Mouse (Mus musculus) G1E (cell line): ENCODE measurements around the gene Cyth4. TPM values are rescaled to one million over a fixed set of nuclear protein-coding genes. Genes with fewer than 3 reads are reported as not detected.

Experiments used
- ATAC-seq: 2 replicates; pipeline ENCODE4 v1.8.0; 2016; ENCODE audit warnings: mild to moderate bottlenecking; ENCODE audit not compliant: insufficient number of reproducible peaks, poor library complexity, low FRiP score, severe bottlenecking; ENCODE audit errors: extremely low read depth
- DNase-seq: peaks from one replicate; pipeline ENCODE4 v3.0.0; 2012; ENCODE audit warnings: low spot score
- H3K27me3 ChIP-seq: 2 replicates; pipeline ENCODE4 v1.6.1; 2012; ENCODE audit warnings: mild to moderate bottlenecking, low read length, inconsistent platforms; ENCODE audit not compliant: insufficient read depth
- H3K36me3 ChIP-seq: replicated peaks from 2 replicates; pipeline ENCODE3; 2012; ENCODE audit warnings: mild to moderate bottlenecking, inconsistent platforms
- H3K4me1 ChIP-seq: 2 replicates; pipeline ENCODE4 v1.6.1; 2012; ENCODE audit warnings: low read depth, low read length, inconsistent platforms, mixed read lengths; ENCODE audit not compliant: insufficient read depth
- H3K4me3 ChIP-seq: 2 replicates; pipeline ENCODE4 v1.5.1; 2012; ENCODE audit warnings: low read depth, mild to moderate bottlenecking, inconsistent platforms, low read length, moderate library complexity, mixed read lengths
- H3K9me3 ChIP-seq: replicated peaks from 2 replicates; pipeline ENCODE4 v1.6.1; 2012; ENCODE audit warnings: inconsistent platforms
- CTCF ChIP-seq: IDR thresholded peaks from 2 replicates; pipeline ENCODE4 v1.5.1; 2012; ENCODE audit warnings: low read depth, low read length, inconsistent platforms, mixed read lengths
- GATA1 ChIP-seq: IDR thresholded peaks from 2 replicates; pipeline ENCODE4 v1.6.1; 2012; ENCODE audit warnings: borderline replicate concordance, low read length, inconsistent platforms, mixed read lengths
- GATA2 ChIP-seq: IDR thresholded peaks from 2 replicates; pipeline ENCODE4 v1.6.1; 2012; ENCODE audit warnings: low read depth, low read length, inconsistent platforms, borderline replicate concordance
- POLR2AphosphoS5 ChIP-seq: IDR thresholded peaks from 2 replicates; pipeline ENCODE4 v1.6.1; 2012; ENCODE audit warnings: low read depth, low read length, inconsistent platforms; ENCODE audit not compliant: insufficient replicate concordance
- TAL1 ChIP-seq: conservative IDR thresholded peaks from 2 replicates; pipeline ENCODE4 v1.6.1; 2012; ENCODE audit warnings: low read depth, low read length, inconsistent platforms, mixed read lengths
- polyA plus RNA-seq: library from polyadenylated mRNA; stranded (reverse); fragments of >175 nt; gene quantifications from 2 replicates; pipeline ENCODE4 v1.2.3, GENCODE M21; 2012
- total RNA-seq, 2 experiments: library from RNA; stranded (forward) in 1 of 2; stranded (reverse) in 1 of 2; fragments of 200-1000 nt in 1 of 2; fragments of >200 nt in 1 of 2; fragmentation: Nextera tagmentation in 1 of 2; gene quantifications; 2 replicates each; pipeline ENCODE4 v1.2.3; 2014 to 2017

Gene Cyth4
- total and polyA plus RNA-seq, 3 experiments, result 0.26 to 1.4 TPM; not detected in 1

DNA sequence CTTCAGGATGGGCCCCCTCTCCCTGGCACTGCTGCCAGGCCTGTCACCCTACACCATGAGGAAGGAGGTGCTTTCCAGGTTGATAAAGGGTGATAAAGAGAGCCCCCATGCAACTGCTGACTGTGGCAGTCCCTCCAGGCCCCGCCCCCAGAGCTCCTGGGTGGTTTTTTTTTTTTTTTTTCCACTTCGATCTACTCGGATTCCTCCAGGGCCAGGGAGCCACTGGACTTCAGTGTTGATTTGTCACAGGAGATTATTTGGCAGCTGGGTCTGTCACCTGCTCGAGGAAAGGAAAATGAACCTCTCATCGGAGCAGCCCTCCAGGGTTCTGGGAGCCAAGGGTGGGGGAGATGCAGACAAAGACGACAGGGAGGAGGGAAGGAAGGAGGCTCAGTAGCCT, 46.8 kb downstream of the Cyth4 start:
- H3K4me1 ChIP-seq, result no peaks in the 10 kb centered on the region
- no peaks in the 10 kb centered on the region for H3K36me3 ChIP-seq
- H3K27me3 ChIP-seq, result peaks cover 13% of the 10 kb centered on the region
- no peak for ATAC-seq
- H3K4me3 ChIP-seq, result no peak overlapping the region
- TF ChIP-seq CTCF (no peak), TAL1 (no peak), POLR2AphosphoS5 (no peak), GATA2 (no peak), GATA1 (no peak)
- no peak for DNase-seq
- no peaks in the 10 kb centered on the region for H3K9me3 ChIP-seq

DNA sequence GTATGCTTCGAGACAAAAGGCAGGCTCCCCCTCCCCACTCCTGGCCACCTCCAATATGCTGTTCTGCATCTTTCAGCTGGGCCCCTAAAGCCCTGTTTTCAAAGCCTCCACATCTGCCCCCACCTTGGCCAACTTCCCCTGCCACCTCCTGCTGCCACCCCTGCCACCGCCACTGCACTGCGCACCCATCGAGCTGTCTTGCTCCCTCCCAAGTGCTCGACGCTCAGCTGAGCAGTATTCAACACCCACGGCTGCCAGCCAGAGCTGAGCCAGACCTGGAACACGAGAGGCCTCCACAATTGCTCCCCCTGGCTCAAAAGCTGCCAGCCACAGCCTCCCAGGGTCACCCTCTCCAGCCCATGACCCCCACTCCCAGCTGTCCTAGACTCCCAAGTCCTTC, 47.8 kb downstream of the Cyth4 start:
- ATAC-seq, result no peak
- H3K27me3 ChIP-seq, result peaks cover 13% of the 10 kb centered on the region
- H3K4me3 ChIP-seq, result no peak overlapping the region
- H3K4me1 ChIP-seq, result no peaks in the 10 kb centered on the region
- H3K36me3 ChIP-seq, result no peaks in the 10 kb centered on the region
- DNase-seq, result no peak
- H3K9me3 ChIP-seq, result no peaks in the 10 kb centered on the region
- TF ChIP-seq GATA2 (no peak), POLR2AphosphoS5 (no peak), TAL1 (no peak), CTCF (no peak), GATA1 (no peak)

DNA sequence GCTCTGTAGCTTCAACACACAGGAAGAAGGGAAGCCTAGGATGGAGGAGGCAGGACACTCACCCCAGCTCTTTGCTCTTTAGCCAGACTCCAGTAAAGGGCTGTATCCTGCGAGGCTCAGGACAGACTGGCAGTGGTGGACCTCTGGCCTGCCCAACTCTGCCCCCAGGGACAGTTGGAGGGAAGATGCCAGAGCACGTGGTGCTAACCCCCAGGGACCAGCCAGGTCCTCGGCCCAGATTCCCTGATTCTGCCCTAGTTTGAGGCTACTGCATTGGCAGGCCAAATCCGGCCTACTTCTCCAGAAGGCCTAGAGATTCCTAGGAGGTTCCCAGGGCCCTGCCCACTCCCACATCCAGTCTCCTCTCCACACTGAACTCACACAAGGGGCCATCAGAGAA, 50.9 kb downstream of the Cyth4 start:
- ATAC-seq (no peak), DNase-seq (no peak)
- TF ChIP-seq TAL1 (no peak), GATA1 (no peak), POLR2AphosphoS5 (no peak), CTCF (no peak), GATA2 (no peak)
- H3K27me3 ChIP-seq, result peaks cover 12% of the 10 kb centered on the region
- H3K9me3 ChIP-seq, result no peaks in the 10 kb centered on the region
- no peaks in the 10 kb centered on the region for H3K36me3 ChIP-seq
- H3K4me1 ChIP-seq, result no peaks in the 10 kb centered on the region
- H3K4me3 ChIP-seq, result no peak overlapping the region

DNA sequence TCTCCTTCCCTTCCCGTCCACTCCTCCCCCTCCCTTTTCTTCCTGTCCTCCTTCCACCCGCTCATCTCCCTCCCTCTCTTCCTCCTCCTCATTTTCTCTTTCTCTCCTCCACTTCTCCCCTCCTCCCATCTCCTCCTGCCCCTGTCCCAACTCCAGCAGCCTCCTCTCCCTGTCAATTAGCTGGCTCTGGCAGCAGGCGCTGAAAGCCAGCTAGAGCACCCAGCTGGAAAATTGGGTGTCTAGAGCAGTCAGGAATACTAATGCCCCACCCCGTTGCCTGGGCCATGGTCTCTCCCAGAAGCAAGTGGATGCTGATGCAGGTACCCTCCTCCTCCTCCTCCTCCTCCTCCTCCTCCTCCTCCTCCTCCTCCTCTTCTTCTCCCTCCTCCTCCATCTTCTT, 54.3 kb downstream of the Cyth4 start:
- H3K9me3 ChIP-seq, result no peaks in the 10 kb centered on the region
- DNase-seq, result no peak
- no peaks in the 10 kb centered on the region for H3K36me3 ChIP-seq
- no peaks in the 10 kb centered on the region for H3K4me1 ChIP-seq
- TF ChIP-seq POLR2AphosphoS5 (no peak), TAL1 (no peak), CTCF (no peak)
- ATAC-seq, result no peak
- peaks cover 12% of the 10 kb centered on the region for H3K27me3 ChIP-seq
- H3K4me3 ChIP-seq, result no peak overlapping the region

DNA sequence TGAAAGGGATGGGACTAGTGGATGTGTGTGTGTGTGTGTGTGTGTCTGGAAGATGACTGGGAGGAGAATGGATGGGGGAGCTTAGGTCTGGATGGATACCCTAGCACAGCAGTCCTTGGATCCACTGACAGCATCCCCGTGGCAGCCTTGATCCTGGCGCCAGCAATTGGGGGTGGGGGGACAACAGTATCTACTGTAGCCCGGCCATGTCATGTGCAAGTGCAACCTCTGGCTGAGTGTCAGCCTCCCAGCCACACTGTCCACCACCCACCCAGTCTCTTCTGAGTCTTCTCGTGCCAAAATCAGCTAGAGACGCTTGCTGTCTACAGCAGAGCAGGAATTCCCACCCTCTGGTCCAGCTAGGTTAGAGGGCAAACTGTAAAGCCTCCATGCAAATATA, 67.4 kb downstream of the Cyth4 start:
- TF ChIP-seq POLR2AphosphoS5 (no peak), TAL1 (no peak), GATA1 (no peak), GATA2 (no peak), CTCF (no peak)
- Histone ChIP-seq H3K36me3 (no peaks in the 10 kb centered on the region), H3K9me3 (no peaks in the 10 kb centered on the region), H3K27me3 (peaks cover 11% of the 10 kb centered on the region; the same call in 1 of the 2 replicates), H3K4me3 (no peak overlapping the region), H3K4me1 (no peaks in the 10 kb centered on the region)
- DNase-seq, result no peak
- no peak for ATAC-seq

DNA sequence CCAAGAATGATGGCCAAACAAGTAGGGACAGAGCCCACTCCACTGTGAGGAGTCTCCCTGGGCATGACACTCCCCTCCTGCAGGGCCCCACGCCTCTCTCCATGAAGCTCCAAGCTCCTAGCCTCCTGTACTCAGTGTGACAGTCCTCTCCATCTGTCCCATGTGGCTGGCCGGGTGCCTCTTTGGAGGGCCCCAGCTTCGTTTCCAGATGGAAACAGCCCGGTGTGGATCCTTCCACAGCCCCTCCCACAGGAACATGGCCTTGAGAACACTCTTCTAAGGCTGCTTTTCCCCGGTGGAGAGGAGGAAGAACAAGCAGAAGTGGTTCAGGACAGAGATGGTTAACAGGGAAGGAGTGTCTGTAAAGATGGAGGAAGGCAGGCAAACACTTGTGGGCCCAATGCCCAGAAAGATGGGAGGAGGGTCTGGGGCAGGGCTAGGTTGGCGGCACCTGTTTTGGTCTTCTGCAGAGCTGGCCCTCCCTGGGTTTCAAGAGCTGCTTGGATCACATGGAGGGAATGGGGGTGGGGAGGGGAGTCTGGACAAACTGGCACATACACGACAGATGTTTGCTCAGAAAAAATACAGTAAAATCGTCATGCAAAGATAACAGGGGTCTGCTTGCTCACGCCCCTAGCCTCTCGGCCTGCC, 72.5 kb downstream of the Cyth4 start:
- no peak for TF ChIP-seq GATA2
- peaks cover 6% of the 10 kb centered on the region; the same call in 1 of the 2 replicates for H3K27me3 ChIP-seq
- DNase-seq (no peak), ATAC-seq (no peak)
- H3K36me3 ChIP-seq, result no peaks in the 10 kb centered on the region
- no peak overlapping the region for H3K4me3 ChIP-seq
- H3K4me1 ChIP-seq, result no peaks in the 10 kb centered on the region
- no peaks in the 10 kb centered on the region for H3K9me3 ChIP-seq

DNA sequence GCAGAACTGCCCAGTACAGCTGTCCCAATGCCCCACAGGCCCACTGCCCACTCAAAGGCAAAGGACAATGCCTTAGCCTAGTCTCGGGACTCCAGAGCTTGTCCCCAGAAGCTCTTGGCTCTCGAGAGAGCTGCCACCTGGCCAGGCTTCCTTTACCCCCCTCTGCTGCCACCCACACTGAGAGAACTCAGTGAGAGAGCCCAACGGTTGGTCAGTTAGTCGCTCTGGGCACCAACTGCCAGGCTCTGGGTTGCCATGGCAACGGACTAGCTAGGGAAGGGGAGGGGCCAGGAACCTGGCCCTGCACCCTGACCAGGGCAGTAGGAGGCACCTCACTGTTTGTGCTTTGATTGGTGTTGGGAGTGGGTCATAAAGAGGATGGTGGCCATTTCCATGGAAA, 73.5 kb downstream of the Cyth4 start:
- DNase-seq, result no peak
- H3K27me3 ChIP-seq, result peaks cover 3% of the 10 kb centered on the region; the same call in 1 of the 2 replicates
- no peak for TF ChIP-seq CTCF
- TF ChIP-seq POLR2AphosphoS5, result no peak
- no peak for TF ChIP-seq TAL1
- no peak for TF ChIP-seq GATA2
- no peak for TF ChIP-seq GATA1

More for the DNA sequence above, 73.5 kb downstream of the Cyth4 start:
- Histone ChIP-seq H3K9me3 (no peaks in the 10 kb centered on the region), H3K4me1 (no peaks in the 10 kb centered on the region), H3K4me3 (no peak overlapping the region), H3K36me3 (no peaks in the 10 kb centered on the region)
- ATAC-seq, result no peak

Other genes starting within 250 kb of the Cyth4 start
- not detected in 2 replicates for gene Tex33, start 201.1 kb upstream of the Cyth4 start, total RNA-seq (2014; fragmentation: Nextera tagmentation)
- gene Tex33, start 201.1 kb upstream of the Cyth4 start, total RNA-seq (2017), result 0.49 TPM in 1 of 2 replicates, not detected in the other
- not detected in 2 replicates for gene Tex33, start 201.1 kb upstream of the Cyth4 start, polyA plus RNA-seq
- gene Tst, start 191.1 kb upstream of the Cyth4 start, total RNA-seq (2014; fragmentation: Nextera tagmentation), result 3.6 and 4.3 TPM in 2 replicates
- 0.93 and 1.3 TPM in 2 replicates for gene Tst, start 191.1 kb upstream of the Cyth4 start, total RNA-seq (2017)
- 1.7 and 1.8 TPM in 2 replicates for gene Tst, start 191.1 kb upstream of the Cyth4 start, polyA plus RNA-seq
- 7.3 and 19.9 TPM in 2 replicates for gene Mpst, start 190.6 kb upstream of the Cyth4 start, total RNA-seq (2014; fragmentation: Nextera tagmentation)
- 20.2 and 22.7 TPM in 2 replicates for gene Mpst, start 190.6 kb upstream of the Cyth4 start, total RNA-seq (2017)
- 101 and 115 TPM in 2 replicates for gene Mpst, start 190.6 kb upstream of the Cyth4 start, polyA plus RNA-seq
- not detected in 2 replicates for gene Kctd17, start 168.5 kb upstream of the Cyth4 start, total RNA-seq (2014; fragmentation: Nextera tagmentation)
- gene Kctd17, start 168.5 kb upstream of the Cyth4 start, total RNA-seq (2017), result 0.05 TPM in 1 of 2 replicates, not detected in the other
- 0.04 TPM in 1 of 2 replicates, not detected in the other for gene Kctd17, start 168.5 kb upstream of the Cyth4 start, polyA plus RNA-seq
- gene Tmprss6, start 128.4 kb upstream of the Cyth4 start, total RNA-seq (2014; fragmentation: Nextera tagmentation), result not detected in 2 replicates
- gene Tmprss6, start 128.4 kb upstream of the Cyth4 start, total RNA-seq (2017), result 0.11 TPM in 1 of 2 replicates, not detected in the other
- gene Tmprss6, start 128.4 kb upstream of the Cyth4 start, polyA plus RNA-seq, result not detected in 2 replicates
- not detected in 2 replicates for gene Il2rb, start 101.8 kb upstream of the Cyth4 start, total RNA-seq (2014; fragmentation: Nextera tagmentation)
- under 0.01 and 0.05 TPM in 2 replicates for gene Il2rb, start 101.8 kb upstream of the Cyth4 start, total RNA-seq (2017)
- not detected in 2 replicates for gene Il2rb, start 101.8 kb upstream of the Cyth4 start, polyA plus RNA-seq
- not detected in 2 replicates for gene C1qtnf6, start 65.6 kb upstream of the Cyth4 start, total RNA-seq (2014; fragmentation: Nextera tagmentation)
- gene C1qtnf6, start 65.6 kb upstream of the Cyth4 start, total RNA-seq (2017), result 0.11 and 0.41 TPM in 2 replicates
- not detected in 2 replicates for gene C1qtnf6, start 65.6 kb upstream of the Cyth4 start, polyA plus RNA-seq
- not detected in 2 replicates for gene Sstr3, start 52.4 kb upstream of the Cyth4 start, total RNA-seq (2014; fragmentation: Nextera tagmentation)
- gene Sstr3, start 52.4 kb upstream of the Cyth4 start, total RNA-seq (2017), result 0.05 and 0.12 TPM in 2 replicates
- not detected in 2 replicates for gene Sstr3, start 52.4 kb upstream of the Cyth4 start, polyA plus RNA-seq
- gene Rac2, start 24.3 kb upstream of the Cyth4 start, total RNA-seq (2014; fragmentation: Nextera tagmentation), result 647 and 735 TPM in 2 replicates
- gene Rac2, start 24.3 kb upstream of the Cyth4 start, total RNA-seq (2017), result 713 and 736 TPM in 2 replicates
- 981 and 1,035 TPM in 2 replicates for gene Rac2, start 24.3 kb upstream of the Cyth4 start, polyA plus RNA-seq
- gene Elfn2, start 121.7 kb downstream of the Cyth4 start, total RNA-seq (2014; fragmentation: Nextera tagmentation), result not detected in 2 replicates
- gene Elfn2, start 121.7 kb downstream of the Cyth4 start, total RNA-seq (2017), result 0.05 TPM in 1 of 2 replicates, not detected in the other
- gene Elfn2, start 121.7 kb downstream of the Cyth4 start, polyA plus RNA-seq, result not detected in 2 replicates
- gene Mfng, start 176.4 kb downstream of the Cyth4 start, total RNA-seq (2014; fragmentation: Nextera tagmentation), result not detected in 2 replicates
- gene Mfng, start 176.4 kb downstream of the Cyth4 start, total RNA-seq (2017), result not detected in 2 replicates
- not detected in 2 replicates for gene Mfng, start 176.4 kb downstream of the Cyth4 start, polyA plus RNA-seq
- gene Card10, start 206.0 kb downstream of the Cyth4 start, total RNA-seq (2014; fragmentation: Nextera tagmentation), result not detected in 2 replicates
- not detected in 2 replicates for gene Card10, start 206.0 kb downstream of the Cyth4 start, total RNA-seq (2017)
- gene Card10, start 206.0 kb downstream of the Cyth4 start, polyA plus RNA-seq, result not detected in 2 replicates
- gene Cdc42ep1, start 245.6 kb downstream of the Cyth4 start, total RNA-seq (2014; fragmentation: Nextera tagmentation), result not detected in 2 replicates
- 0.11 TPM in 1 of 2 replicates, not detected in the other for gene Cdc42ep1, start 245.6 kb downstream of the Cyth4 start, total RNA-seq (2017)
- not detected in 2 replicates for gene Cdc42ep1, start 245.6 kb downstream of the Cyth4 start, polyA plus RNA-seq